Mouse (Mus musculus) liver, adult (tissue): ENCODE measurements at regions not wholly inside any gene's neighbourhood (a gene's known extent, or its start where the extent isn't known, plus 50 kb on each side); places are given as distances from the start of the nearest gene placed in this dataset.

Experiments used
- GATA4 ChIP-seq: IDR thresholded peaks from 2 replicates; pipeline ENCODE4 v1.6.1; 2014; ENCODE audit warnings: mild to moderate bottlenecking, low read length; ENCODE audit not compliant: insufficient replicate concordance

DNA sequence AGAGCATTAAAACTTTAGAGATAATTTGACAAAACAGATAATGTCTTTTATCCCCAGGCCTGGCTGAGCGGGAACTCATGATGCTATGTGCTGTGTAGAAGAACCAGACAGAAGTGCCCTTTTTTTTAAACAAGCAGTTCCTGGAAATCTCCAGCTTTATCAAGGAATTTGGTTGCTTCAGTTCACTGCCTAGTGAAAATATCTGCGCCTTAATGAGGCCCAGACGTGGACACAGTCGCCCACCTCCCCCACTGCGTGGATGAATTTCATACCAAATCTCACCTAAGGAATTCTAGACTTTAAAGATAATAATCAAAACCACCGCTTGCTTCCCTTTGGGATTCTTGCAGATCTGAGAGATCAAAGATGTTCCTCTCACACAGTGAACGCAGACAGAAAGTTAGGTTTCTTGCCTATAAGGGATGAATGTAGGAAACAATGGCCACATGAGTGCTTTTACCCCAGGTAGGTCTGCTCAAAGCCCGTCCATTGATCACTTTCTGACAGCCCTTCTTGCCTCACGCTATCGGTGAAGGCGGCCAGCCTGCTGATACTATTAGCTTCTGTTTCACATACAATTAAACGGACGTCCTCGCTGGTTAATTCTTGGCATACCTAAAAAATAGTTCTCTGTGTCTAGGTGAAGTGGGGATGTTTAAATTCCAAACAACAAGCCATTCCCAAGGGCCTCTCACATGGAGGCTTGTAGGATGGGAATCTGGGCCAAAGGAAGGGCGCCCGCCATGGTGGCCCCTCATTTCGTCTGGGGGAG, 159.6 kb downstream of the 1500009L16Rik start:
- TF ChIP-seq GATA4: no peak

DNA sequence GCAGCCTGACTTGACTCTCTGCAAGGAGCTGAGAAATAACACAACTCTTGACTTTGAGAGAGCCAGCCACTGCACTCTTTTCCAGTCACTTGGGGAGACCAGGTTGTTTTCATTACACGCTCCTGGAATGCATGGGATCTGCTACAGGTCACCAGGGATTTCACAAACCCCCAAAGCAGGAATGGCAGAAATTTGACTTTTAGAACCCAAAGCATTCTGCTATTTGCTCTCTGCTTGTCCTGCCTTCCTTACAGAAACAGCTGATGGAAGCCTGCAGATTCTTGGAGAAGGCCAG, 160.2 kb downstream of the 1500009L16Rik start:
- no peak for TF ChIP-seq GATA4

DNA sequence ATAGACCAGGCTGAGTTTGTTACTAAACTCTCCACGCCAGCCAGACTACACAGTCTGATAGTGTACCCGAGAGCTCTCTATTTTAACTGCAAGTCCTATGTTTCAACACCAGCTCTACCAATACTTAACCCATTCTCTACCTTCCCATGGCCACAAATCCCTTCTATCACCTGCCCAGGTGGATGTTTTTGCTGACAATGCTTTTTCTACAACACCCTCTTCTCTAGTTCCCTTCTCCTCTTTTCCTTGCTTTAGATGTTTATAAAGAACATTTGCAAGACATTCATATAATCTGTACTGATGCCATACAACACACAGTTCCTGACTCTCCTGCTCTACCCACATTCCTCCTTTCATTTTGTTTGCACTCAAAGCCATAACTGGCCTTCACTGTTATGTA, 161.9 kb downstream of the 1500009L16Rik start:
- no peak for TF ChIP-seq GATA4

DNA sequence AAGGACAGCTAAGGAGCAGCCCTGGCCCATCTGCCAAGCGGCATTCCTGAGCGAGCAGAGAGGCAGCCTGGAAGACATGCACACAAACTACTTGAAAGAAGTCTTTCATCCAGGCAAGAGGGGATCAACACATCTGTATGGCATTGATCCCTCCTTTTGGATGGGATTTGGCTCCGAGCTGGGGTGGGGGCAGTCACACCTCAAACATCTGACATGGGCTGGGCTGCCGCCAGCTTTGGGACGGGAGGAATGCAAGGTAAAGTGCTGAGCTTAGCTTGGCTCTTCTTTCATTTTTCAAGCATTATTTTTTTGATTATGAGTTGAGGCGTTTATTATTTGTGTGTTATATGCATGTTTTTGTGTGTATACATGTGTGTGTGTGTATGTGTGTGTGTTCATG, 165.9 kb downstream of the 1500009L16Rik start:
- no peak for TF ChIP-seq GATA4

DNA sequence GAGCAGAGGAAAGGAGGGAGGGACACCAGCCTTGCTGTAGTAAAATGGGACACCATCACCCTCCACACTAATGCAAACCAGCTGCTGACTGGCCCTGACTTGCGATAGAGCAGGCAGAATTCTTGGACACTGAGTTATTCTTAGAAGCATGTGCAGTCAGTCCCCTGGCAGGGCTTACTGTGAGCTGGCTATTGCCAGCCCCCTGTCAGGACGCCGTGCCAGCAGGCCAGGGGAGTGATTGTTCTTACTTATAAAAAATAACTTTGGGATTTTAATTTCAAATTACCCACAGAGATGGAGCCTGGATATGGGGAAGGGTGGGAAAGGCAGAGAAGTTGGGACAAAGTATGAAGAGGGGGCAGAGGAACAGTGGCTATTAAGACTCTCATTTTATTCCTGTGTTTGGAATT, 173.1 kb downstream of the 1500009L16Rik start:
- TF ChIP-seq GATA4: no peak

DNA sequence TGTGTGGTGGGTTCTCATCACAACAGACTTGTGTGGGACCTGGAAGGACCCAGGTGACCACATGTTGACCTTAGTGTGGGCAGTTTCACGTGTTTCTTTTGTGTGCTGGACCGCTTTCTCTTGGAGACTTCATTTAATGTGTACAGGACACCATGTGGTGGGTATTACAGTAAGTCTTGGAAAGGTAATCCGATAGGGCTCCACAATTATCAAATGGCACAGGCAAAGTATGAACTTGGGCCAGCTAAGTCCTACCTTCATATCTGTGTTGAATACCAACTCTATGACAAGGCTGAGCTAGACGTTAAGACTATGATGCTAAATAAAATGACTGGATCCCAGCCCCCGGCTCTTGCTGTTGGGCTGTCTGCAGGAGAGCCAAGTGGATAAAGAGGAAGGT, 173.5 kb downstream of the 1500009L16Rik start:
- TF ChIP-seq GATA4: no peak

DNA sequence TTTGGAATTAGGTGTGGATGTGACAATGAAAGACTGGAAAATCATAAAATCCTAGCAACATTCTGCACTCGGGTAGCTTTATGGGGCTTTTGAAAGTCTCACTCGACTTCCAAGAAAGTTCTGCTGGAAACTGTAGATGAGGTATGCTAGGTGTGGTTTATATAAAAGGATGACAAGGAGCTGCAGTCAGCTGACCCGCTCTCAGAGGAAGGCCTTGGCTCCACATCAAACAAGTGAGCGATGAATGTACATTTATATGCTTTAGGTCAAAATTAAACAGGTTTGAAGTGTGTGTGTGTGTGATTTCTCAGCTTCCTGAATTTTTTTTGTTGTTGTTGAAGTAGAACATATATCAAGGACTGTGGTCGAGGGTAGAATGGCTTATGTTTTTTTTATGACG, 174.9 kb downstream of the 1500009L16Rik start:
- TF ChIP-seq GATA4: no peak

DNA sequence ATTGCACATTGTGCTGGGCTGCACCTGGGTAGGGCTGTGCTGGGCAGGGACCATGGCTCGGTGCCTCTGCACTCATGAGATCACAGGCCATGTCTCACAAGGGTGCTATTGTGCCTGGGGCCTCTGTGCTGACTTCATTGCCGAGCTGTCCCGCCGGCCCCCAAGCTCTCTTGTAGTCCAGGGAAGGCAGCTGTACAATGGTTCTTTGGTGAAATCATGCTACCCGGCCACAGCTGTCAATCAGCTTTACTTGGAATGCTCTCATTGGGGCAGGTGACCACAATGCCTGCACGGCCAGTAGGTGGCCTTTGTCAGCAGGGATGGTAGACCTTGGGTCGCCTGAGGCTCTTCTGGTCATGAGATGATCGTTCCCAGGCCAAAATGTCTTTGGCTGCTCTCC, 184.1 kb downstream of the 1500009L16Rik start:
- no peak for TF ChIP-seq GATA4

DNA sequence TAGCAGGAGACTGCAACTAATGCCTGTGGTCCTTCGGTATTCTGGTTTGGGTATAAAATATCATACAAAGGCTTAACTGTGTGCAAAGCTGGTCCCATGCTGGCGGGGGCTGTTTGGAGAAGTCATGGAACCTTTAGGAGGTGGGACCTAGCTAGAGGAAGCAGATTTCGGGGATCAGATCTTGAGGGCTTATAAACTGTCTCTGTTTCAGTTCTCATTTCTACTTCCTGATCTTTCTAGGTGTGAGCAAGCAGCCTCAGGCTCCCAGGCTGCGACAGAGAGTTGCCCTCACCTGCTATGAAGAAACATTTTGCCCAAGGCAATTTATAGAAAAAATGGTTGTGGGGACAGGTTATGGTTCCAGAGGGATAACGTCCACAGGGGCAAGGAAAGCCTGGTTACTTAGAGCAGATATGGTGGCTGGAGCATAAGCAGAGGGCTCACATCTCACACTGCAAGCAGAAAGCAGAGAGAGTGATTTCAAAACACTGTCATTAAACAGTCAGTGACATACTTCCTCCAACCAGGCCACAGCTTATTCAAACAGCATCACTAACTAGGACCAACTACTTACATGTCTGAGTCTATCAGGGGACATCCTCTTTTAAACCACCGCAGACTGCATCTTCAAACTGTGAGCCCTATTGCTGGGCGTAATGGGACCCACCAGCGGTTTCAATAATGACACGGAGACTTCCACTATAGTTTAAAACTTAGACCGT, 188.1 kb downstream of the 1500009L16Rik start:
- TF ChIP-seq GATA4: no peak

DNA sequence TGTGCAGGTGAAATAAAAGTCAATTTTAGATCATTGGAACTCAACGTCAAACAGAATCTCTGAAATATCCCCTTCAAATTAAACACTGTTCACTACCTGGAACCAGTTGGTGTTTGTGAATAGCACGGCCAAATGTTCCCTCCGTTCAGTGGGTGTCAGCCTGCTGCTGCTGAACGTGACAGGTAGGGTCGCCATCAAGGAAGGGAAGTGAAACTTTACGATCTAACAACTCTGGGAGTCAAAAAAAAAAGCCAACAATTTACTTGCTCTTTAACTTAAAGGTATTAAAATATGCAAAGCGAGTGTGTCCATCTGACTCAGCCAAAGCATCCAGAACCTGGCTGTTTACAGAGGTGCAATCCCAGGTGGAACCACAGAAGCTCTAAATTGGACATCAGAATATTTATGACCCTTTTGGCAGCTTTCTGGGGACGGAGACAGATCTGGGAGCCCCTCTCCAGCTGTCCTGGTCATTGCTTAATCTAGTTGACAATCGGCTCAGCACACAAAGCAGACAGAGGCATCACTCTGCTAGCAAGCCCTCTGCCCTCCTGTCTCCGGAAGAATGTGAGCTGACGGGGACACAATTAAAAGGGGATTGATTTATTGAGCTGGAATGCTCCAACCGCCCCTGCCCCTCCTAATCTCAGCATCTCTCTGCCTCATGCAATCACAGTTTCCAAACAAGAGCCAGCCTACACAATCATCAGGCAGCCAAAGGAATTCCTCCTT, 191.9 kb downstream of the 1500009L16Rik start:
- no peak for TF ChIP-seq GATA4

DNA sequence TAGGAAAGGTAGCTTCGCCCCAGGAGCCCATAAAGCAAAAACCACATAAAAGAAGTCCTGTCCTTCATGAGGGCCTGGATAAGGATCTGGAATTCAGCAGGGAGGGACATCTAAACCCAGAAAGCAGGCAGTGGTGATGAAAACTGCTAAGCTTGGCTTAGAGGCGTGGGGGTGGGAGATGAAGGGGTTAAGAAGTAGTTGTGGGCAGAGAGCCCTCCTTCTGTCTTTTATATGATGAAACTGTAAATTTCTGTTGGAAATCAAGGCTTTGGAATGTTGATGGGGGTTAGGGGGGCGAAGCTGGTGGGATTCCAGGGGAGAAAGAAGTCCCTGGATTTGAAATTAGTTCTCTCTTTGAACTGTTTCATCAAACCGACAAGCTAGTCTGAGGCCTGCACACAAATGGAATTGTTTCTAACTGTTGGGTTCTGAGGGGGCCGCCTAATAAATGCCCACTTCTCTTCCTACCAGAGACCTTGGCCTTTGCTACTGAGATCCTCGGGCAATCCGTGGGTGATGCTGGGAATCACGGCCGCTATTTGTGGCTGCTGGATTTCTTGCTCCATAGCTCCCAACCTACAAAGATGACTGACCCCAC, 192.6 kb downstream of the 1500009L16Rik start:
- no peak for TF ChIP-seq GATA4

DNA sequence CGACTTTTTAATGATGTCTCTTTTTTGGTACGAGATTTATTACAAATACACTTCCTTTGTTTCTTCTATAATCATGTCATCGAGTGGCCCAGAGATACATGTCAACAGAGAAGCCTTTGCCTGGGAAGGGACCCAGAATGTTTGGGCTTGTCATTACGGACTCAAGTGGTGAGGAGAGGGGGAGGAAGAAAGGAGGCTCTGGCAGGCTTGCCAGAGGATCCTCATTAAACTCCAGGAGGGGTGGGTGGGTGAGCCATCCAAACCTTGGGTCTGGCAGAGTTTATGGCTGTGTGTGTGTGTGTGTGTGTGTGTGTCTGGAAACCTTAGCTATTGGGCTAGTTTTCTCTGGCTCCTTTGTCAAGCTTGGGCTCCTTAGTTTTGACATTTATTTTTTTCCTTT, 204.3 kb downstream of the 1500009L16Rik start:
- no peak for TF ChIP-seq GATA4

DNA sequence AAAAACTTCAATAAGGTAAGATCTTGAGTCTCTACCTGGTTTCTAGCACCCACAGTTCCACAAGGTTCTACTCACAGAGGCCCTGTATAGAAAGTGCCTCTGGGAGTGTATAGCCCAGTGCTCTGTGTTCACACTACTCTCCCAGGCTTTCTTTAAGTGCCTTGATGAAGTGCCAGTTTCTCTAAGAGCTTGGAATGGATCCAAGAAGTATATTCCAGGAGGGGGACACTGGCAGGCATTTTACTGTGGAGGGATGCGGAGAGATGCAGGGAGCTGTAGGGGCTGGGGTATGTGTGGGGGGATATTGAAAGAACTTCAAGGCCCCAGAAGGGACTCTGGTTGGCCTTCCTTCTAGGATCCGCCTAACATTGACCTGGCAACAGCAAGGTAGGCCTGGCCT, 204.9 kb downstream of the 1500009L16Rik start:
- no peak for TF ChIP-seq GATA4

DNA sequence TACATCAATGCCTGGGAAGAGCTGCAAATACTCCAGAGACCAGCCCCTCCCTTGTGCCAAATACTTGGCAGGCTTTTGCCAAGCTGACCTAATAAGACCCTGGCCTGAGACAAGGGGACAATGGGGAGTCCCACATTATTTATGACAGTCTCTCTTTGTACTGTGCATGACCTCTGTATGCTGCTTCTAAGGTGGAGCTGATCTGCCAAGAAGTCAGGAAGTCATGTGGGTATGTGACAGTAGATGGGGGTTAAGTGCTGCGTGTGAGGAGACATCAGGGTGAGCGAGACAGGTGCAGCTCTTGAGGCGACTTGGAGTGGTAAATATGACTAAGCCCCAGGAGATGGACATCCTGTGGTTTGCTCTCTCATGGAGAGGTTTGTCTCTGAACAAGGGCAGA, 209.1 kb downstream of the 1500009L16Rik start:
- TF ChIP-seq GATA4: no peak

DNA sequence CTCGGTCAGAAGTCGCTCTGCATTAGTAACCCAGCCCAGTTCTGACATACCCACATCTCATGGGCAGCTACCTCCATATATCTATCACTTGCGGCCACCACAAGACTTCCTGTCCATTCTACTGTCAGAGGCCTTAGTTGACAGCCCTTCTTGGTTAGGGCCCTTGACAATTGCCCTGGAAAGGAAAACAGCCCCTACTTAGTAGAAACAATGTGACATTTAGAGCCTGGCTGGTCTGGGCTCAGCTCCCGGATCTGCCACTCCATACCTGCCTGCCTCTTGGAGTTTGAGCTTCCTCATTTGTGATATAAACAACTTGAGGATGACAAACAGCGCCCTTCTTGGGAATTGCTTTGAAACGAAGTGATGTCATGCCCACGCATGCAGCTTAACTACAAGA, 210.5 kb downstream of the 1500009L16Rik start:
- TF ChIP-seq GATA4: no peak

DNA sequence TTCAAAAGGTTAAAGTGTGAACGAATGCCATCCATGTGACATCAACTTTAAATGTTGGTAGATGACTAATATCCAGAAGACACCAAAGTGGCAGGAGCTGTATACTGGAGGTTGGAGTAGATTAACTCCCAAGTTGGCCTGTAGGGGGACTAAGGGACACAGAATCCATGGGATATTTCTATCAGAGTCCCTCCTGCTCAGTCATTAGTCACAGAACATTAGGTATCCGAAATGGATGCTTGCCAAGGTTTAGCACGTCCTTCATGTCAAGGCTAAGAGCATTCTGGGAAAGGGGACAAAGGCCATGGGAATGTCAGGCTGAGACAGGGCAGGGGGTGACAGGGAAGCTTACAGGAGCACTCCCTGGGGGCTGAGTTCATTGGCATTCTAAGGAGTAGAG, 211.8 kb downstream of the 1500009L16Rik start:
- no peak for TF ChIP-seq GATA4
